Mouse (Mus musculus) large intestine, adult 2 months (tissue): ENCODE results near the gene Mip. TPM values are rescaled to one million over a fixed set of nuclear protein-coding genes. Genes with fewer than 3 reads are reported as not detected.
A peak's percentile ranks its signal among the peaks of the same experiment; 100 is the strongest.
"Not testable (repeated sequence)": the region's sequence is repeated elsewhere in the genome, so short reads cannot be mapped to it uniquely, and the experiment has no call there.

ENCODE experiments used
- DNase-seq: peaks from one replicate; pipeline ENCODE4 v3.0.0-alpha.2; 2012; ENCODE audit warnings: low read depth, low spot score
- whole genome bisulfite sequencing: fragments of 180-500 bp; shearing (Covaris S2); methylation state at CpG from one replicate; pipeline ENCODE4 v1.1.7; 2018; 5-methylcytosine and 5-hydroxymethylcytosine counted together
- polyA plus RNA-seq: library from polyadenylated mRNA; depleted of rRNA; stranded (reverse); fragments of >200 nt; gene quantifications from 2 replicates; pipeline ENCODE4 v1.2.3, GENCODE M21; 2012

Mip gene
- polyA plus RNA-seq, 1 experiment: not detected

GRCm38 (mm10) chr10:128240131-128240530, 14.5 kb downstream of the Mip start:
- WGBS: 90% methylated on average over 18 of the region's 18 CpGs
- no peak for DNase-seq

DNA sequence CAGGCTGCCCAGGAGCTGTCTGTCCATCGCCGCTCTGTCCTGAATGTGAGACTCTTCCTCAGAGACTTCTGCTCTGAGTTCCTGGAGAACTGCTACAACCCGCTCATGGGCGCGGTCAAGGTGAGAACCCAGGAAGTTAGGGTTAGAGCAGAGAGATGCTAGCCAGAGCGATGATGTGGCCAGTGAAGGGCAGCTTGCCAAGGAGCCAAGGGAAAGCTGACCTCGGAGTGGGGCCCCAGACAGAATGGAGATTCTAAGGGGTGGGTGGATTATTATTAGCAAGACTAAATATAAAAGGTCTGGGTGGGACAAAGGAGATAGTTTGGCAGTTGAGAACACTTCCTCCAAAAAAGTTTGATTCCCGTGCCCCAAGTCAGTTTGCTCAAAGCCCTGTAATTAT, 17.6 kb downstream of the Mip start:
- WGBS: 76% methylated on average over 8 of the region's 8 CpGs
- no peak for DNase-seq

DNA sequence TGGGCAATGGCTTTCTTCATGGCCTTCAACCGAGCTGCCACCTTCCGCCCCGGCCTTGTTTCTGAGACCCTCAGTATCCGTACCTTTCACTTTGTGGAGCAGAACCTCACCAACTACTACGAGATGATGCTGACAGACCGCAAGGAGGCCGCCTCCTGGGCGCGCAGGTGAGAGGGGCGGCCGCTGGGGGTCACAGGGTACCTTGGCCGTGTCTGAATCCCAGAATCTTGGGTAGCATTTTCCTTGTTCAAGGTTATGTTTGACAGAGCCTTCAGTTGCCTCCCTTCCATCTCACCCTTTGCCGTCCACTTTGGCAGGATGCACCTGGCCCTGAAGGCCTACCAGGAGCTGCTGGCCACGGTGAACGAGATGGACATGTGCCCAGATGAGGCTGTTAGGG, 18.5 kb downstream of the Mip start:
- no peak for DNase-seq
- 92% methylated on average over 15 of the region's 15 CpGs for WGBS

- 79% methylated on average over 17 of the region's 17 CpGs for WGBS
- DNase-seq: no peak
Measured at GRCm38 (mm10) chr10:128247020-128247732, 21.5 kb downstream of the Mip start.

- 92% methylated on average over 13 of the region's 13 CpGs for WGBS
- no peak for DNase-seq
Measured at GRCm38 (mm10) chr10:128250565-128250964, 24.9 kb downstream of the Mip start.

GRCm38 (mm10) chr10:128253677-128254255, 28.1 kb downstream of the Mip start, which contains the start of gene Apon:
Apon (plus strand) TSS chr10:128254096.
- DNase-seq: no peak
- 39% methylated on average over 4 of the region's 4 CpGs for WGBS

- 81% methylated on average over 8 of the region's 8 CpGs for WGBS
- DNase-seq: no peak
Measured at GRCm38 (mm10) chr10:128255925-128256324, 30.3 kb downstream of the Mip start.

- no peak for DNase-seq
- 85% methylated on average over 8 of the region's 8 CpGs for WGBS
Measured at GRCm38 (mm10) chr10:128256328-128256727, 30.7 kb downstream of the Mip start.

- 55% methylated on average over 4 of the region's 4 CpGs for WGBS
- no peak for DNase-seq
Measured at GRCm38 (mm10) chr10:128258953-128259352, 33.3 kb downstream of the Mip start.

DNA sequence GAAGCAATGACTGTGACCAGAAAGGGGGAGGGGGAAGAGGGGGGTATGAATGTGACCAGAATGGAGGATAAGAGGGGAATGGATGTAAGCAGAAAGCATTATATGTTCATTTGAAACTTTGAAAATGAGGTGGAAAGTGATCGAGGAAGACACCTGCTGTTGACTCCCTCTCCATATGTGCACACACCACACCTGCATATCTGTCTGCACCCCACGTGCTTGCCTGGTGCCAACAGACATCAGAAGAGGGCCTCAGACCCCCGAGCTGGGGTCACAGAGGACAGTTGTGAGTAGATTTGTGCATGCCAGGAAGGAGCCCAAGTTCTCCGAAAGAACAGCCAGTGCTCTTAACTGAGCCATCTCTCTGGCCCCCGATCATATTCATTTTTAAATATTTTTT, 34.3 kb downstream of the Mip start:
- DNase-seq: no peak
- 82% methylated on average over 5 of the region's 5 CpGs for WGBS

DNA sequence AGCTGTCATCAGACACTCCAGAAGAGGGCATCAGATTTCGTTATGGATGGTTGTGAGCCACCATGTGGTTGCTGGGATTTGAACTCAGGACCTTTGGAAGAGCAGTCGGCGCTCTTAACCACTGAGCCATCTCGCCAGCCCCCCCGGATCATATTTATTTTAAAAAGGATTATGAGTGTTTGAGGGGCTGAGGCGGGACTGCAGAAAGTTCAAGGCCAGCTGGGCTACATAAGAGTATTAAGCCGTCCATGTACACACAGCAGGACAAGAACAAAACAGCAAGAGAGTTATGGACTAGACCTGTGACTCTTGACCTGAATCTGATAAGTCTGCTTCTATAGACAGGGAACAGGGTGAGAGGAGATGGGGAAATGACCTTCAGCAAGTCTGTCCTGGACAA, 34.7 kb downstream of the Mip start:
- WGBS: 72% methylated on average over 7 of the region's 7 CpGs
- DNase-seq: not testable (repeated sequence)

DNA sequence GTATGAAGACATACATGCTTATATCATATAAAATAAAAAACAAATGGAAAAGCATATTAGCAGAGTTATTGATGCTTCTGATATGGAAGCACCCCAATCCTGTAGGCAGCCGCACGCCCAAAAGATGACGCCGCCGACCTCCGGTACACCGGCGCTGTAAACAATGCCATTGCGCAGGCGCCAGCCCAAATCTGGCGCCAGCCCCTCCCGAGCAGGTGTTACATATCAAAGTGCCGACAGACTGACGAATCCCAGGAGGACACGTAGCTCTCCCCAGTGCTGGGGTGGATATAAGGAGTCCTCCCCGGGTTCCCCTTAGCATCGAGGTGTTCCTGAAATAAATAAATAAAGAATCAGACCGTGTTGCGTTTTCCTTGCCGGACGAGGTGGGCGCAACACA, 36.7 kb downstream of the Mip start:
- no peak for DNase-seq
- WGBS: 74% methylated on average over 22 of the region's 22 CpGs

DNA sequence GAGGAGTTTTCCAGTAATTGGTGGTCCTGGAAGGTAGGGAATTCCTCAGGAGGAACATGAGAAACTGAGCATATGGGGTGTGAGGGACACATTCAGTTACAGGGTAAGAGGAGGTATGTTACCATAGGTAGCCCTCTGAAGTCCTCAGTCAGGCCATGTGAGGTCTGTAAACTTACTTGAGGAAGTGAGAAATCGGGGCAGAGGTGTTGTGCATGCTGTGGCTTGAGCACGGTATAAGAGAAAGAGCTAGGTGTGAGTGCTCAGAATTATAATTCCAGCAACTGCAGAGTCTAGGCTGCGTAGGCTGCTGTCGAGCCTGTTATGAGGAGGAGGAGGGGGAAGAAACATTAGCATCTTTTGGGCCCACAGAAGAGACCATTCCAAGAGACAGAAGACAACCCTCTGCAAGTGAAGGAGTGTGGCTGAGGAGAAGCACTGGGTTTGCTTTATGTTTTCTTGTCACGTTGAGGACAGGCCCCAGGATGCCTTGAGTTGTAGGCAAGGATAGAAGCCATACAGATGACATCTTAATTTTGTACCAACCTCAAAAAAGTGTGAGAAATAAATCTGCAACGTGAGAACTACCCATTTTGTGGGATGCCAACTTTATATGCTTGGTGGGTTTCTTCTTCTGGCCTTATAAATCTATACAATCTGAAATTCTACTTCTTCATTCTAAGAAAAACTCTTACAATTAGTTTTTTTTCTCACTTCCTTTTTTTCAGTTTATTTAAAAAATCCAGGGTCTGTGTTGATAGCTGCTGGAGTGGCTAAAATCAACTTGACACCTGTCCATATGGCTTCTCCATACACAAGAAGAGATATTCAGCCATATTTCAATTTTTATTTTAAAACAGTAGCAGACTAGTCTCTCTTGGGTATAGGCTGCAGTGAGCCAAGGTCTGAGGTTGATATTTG, 38.0 kb downstream of the Mip start:
- WGBS: 70% methylated on average over 6 of the region's 6 CpGs
- no peak for DNase-seq

- WGBS: 71% methylated on average over 6 of the region's 6 CpGs
- DNase-seq: no peak
Measured at GRCm38 (mm10) chr10:128268371-128268770, 42.7 kb downstream of the Mip start, which contains the start of gene Apof. Apof (plus strand) TSS chr10:128268671.

GRCm38 (mm10) chr10:128269206-128269910, 43.7 kb downstream of the Mip start:
- DNase-seq: no peak
- WGBS: 83% methylated on average over 16 of the region's 16 CpGs

DNA sequence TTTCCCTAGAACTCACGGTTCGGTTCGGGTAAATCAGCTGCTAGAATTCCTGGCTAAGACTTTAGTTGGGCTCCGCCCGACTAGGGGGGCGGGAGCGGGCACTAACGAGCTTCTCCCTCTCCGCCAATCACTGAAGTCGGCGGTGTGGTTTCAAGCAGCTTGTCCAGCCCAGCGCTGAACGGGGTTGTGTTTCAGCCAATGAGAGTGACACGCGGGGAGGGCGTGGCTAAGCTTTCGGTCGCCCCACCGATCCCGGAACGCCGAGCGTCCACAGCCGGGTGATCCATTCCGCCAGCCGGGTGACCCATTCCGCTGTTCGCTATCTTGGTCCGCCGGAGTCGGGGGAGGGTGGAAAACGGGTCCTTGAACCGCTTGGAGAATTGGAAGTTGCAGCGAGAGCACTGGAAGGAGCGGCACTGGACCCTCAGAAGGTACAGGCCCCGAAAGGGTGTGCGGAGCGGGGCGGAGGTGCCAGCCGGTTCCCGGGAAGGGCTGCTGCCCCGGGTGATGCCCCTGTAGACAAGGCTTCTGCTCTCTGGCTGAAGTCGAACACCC, 44.7 kb downstream of the Mip start, which contains the start of gene Stat2:
TSS of gene Stat2 (plus strand) at position 273 of the 555 bp plus-strand sequence.
- WGBS: under 1% methylated on average over 43 of the region's 43 CpGs
- DNase-seq: peak; percentile 96

GRCm38 (mm10) chr10:128270866-128271265, 45.2 kb downstream of the Mip start:
- no peak for DNase-seq
- 29% methylated on average over 7 of the region's 7 CpGs for WGBS

DNA sequence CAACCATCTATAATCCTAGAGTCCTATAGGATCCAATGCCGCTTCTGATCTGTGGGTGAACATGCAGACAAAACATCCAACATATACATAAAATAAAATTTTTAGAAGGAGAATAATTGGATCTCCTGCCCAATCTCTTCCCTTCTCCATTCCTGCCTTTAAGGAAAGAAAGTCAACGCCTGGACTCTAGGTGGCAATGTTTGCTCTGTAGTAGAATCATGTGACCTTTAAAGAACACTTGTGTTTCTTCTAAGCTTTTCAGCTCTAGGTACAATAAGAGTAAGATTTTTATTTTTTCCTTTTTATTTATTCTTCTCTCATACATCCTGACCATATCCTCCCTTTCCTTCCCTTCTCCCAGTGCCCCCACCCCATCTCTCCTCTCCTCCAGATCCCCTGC, 46.2 kb downstream of the Mip start:
- 47% methylated on average over 2 of the region's 2 CpGs for WGBS
- no peak for DNase-seq

DNA sequence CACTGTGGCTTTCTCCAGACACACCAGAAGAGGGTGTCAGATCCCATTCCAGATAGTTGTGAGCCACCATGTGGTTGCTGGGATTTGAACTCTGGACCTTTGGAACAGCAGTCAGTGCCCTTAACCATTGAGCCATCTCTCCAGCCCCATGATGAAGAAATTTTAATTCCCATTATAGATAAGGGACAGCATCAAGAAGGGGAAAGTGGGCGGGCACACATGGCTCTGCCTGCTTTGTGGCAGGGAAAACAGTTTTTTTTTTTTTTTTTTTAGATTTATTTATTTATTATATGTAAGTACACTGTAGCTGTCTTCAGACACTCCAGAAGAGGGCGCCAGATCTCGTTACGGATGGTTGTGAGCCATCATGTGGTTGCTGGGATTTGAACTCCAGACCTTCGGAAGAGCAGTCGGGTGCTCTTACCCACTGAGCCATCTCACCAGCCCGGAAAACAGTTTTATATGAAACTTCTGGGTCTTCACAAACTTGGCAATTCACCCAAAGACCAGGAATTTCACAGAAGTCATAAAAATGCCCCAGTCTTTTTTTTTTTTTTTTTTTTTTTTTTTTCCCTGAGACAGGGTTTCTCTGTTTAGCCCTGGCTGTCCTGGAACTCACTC, 47.3 kb downstream of the Mip start:
- 82% methylated on average over 7 of the region's 7 CpGs for WGBS
- DNase-seq: not testable (repeated sequence)
